Mouse (Mus musculus) thymus, adult 2 months (tissue): ENCODE results near the gene Kcnip2.

Source experiments
- CTCF ChIP-seq: fragments of 200-500 bp; IDR thresholded peaks from 2 replicates; pipeline ENCODE4 v1.5.1; 2012; ENCODE audit warnings: mild to moderate bottlenecking, control low read depth, low read length, moderate library complexity, borderline replicate concordance; ENCODE audit not compliant: control insufficient read depth, poor library complexity, insufficient read depth; ENCODE audit errors: extremely low read depth
- POLR2A ChIP-seq: fragments of 200-500 bp; IDR thresholded peaks from 2 replicates; pipeline ENCODE4 v1.6.1; 2012; ENCODE audit warnings: mild to moderate bottlenecking, low read length, control low read depth, moderate library complexity; ENCODE audit not compliant: control insufficient read depth, poor library complexity, insufficient read depth; ENCODE audit errors: extremely low read depth

GRCm38 (mm10) chr19:45747028-45747867, 68.6 kb downstream of the Kcnip2 start:
- TF ChIP-seq CTCF (peak; percentile 82; the same call in 1 of the 2 replicates), POLR2A (no peak)
